Mouse (Mus musculus) adrenal gland, adult (tissue): ENCODE data around the gene Rpl32.

Source experiments
- DNase-seq, 2 experiments: peaks; one replicate each; pipeline ENCODE4 v3.0.0; 2022 to 2023; ENCODE audit warnings: low spot score in 1 of 2; ENCODE audit not compliant: inconsistent age in 2 of 2

Gene Rpl32

DNA sequence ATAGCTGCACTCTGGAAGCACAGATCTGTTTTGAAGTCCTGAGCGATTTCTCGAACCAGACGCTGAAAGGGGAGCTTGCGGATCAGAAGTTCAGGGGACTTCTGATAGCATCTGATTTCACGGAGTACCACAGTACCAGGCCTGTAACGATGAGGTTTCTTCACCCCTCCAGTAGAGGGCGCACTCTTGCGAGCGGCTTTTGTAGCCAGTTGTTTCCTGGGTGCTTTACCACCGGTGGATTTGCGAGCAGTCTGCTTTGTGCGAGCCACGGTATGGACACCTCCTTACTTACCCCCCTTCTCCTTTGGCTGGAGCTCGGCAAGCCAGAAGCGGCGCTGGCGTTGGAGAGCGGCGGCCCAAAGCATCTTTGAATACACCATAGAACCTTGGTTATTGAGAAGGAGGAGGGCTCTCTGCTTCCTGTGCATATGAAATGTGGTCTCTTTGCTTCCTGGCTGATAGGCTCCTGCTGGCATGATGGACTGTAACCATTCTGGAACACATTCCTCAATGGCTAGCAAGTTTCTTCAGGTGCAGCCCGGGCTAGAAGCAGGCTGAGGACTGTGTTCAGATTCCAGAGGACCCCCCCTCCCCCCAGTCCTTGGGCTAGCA, 38.4 kb downstream of the Rpl32 start:
- DNase-seq, result no peak

- DNase-seq, result peak in 1 of 2 experiments; percentile 34
These were observed 40.3 kb downstream of the Rpl32 start for GRCm38 (mm10) chr6:115768207-115768606.

DNA sequence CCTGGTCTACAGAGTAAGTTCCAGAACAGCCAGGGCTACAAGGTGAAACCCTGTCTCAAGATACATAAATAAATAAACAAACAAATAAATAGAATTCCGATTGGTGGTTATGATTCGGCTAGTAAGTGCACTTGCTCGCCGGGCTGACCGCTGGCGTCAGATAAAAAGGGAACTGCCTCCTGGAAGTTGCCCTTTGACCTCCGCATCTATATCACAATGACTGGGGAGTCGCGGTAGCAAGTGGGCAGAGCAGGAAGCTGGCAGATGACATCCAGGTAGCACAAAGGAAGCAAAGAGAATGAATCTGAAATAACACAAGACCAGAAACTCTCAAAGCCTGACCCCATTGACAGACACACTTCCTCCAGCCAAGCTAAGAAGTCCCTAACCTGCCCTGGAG, 41.2 kb downstream of the Rpl32 start:
- DNase-seq, result no peak

- peak; percentile 58 to 67 for DNase-seq
These were observed 44.4 kb downstream of the Rpl32 start for GRCm38 (mm10) chr6:115764179-115764578.

- no peak for DNase-seq
These were observed 46.4 kb downstream of the Rpl32 start, which contains the start of gene Tmem40 for GRCm38 (mm10) chr6:115761995-115762756. Gene Tmem40, minus strand, starts transcription at chr6:115762410.

- DNase-seq, result no peak
These were observed 47.6 kb downstream of the Rpl32 start for GRCm38 (mm10) chr6:115760982-115761381.

DNA sequence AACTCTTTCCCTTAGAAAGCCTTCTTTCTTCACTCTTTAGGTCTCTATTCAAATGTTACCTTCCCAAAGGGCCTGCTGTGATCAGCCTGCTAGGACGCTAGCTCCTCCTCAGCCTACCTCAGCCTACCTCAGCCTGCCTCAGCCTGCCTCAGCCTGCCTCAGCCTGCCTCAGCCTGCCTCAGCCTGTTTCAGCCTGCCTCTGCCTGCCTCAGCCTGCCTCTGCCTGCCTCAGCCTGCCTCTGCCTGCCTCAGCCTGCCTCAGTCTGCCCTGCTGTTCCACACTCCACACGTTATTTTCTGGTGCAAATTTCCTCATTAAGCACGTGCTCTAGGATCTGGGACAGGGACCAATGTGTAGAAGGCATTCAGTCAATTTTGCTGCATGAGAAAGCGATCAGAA, 48.4 kb downstream of the Rpl32 start:
- DNase-seq, result no peak

DNA sequence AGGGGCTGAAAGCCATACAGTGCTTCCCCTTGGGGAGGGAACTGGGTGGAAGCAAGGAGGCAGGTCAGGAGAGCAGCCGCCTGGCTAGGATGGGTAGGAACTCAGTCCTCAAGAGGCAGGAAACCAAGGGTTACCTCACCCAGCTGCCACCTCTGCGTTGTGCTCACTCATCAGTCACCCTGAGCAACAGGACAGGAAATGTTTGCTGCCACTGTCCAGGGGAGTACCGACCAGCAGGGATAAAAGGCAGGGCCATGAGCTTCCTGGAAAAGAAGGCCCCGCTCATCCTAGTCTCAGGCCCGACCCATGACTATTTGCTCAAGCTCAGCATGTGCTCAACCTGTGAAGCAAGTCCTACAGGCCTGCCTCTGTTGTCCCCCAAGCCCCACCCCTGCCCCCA, 49.1 kb downstream of the Rpl32 start:
- DNase-seq, result peak in 1 of 2 experiments; percentile 30

DNA sequence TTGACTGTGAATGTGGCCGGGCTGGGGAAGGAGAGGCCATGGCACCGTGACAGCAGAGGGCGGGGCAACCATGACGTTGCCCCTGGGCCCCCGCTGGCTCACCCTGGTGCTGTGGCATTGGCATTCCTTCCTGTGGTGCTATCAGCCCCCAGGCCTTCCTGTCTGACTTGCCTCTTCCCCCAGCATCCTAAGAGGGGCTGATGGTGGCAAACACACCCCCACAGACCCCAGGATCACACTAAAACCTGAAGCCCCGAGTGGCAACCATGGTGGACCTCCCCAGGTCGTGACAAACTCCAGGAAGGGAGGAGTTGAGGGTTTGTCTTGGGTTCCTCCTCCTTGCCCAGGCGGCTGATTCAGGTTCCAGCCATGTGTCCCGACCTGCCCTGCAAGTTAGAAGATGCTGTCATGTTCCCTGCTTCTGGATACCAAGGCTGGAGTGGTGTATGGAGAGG, 49.5 kb downstream of the Rpl32 start:
- DNase-seq, result no peak

GRCm38 (mm10) chr6:115755536-115755935, 53.0 kb downstream of the Rpl32 start:
- no peak for DNase-seq
